Mouse (Mus musculus) erythroblast, embryonic 14.5 days (primary cell): ENCODE measurements around the gene 3100002H09Rik.

ENCODE experiments used
- GATA1 ChIP-seq: IDR thresholded peaks from 2 replicates; pipeline ENCODE4 v1.6.1; 2012; ENCODE audit warnings: low read length, inconsistent platforms, mixed read lengths
- TAL1 ChIP-seq: IDR thresholded peaks from 3 replicates; pipeline ENCODE4 v1.6.1; 2012; ENCODE audit warnings: low read length, inconsistent platforms, mixed read lengths

DNA sequence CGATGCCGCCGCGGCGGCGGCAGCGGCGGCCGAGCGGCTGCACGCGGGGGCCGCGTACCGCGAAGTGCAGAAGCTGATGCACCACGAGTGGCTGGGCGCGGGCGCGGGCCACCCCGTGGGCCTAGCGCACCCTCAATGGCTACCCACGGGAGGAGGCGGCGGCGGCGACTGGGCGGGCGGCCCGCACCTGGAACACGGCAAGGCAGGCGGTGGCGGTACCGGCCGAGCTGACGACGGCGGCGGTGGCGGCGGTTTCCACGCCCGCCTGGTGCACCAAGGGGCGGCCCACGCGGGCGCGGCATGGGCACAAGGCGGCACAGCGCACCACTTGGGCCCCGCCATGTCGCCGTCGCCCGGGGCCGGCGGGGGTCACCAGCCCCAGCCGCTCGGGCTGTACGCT is 47.2 kb upstream of the 3100002H09Rik start:
- TF ChIP-seq GATA1 (no peak), TAL1 (no peak)
